Mouse (Mus musculus) spleen, postnatal 36 days (tissue): Measurements from ENCODE around the gene Kif26b.

Experiments used
- DNase-seq, 2 experiments: peaks; one replicate each; pipeline ENCODE4 v3.0.0; 2022; ENCODE audit warnings: low spot score in 2 of 2, mixed read lengths in 1 of 2

Gene Kif26b

DNA sequence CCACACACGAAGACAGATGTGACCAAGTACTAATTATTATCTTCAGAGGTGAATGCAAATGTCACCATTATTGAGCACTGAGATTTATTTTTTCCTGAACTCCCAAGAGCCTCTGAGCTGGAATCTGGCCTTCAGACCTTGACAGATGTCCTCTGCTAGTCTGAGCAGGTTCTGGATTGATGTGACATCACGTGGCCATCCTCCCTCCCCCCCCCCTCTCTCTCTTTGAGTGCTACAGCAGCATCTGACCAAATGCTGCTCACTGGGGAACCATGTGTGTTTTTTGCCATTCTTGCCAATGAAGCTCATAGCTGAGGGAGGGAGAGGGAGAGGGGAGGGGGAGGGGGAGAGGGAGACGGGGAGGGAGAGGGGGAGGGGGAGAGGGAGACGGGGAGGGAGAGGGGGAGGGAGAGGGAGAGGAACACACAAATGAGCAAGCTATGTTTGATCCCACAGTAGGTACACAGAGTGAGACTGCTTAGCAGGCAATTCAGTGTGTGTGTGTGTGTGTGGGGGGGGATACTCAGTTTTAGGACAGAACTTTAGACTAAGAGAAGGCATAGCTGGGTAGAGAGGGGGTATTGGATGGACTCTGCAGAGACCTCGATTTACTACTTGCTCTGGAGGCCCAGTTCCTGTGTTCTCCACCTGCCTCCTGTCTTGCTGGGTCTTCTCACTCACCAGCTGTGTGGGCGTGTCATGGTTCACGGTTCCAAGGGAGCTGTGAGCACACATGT is 241.9 kb downstream of the Kif26b start:
- no peak for DNase-seq

DNA sequence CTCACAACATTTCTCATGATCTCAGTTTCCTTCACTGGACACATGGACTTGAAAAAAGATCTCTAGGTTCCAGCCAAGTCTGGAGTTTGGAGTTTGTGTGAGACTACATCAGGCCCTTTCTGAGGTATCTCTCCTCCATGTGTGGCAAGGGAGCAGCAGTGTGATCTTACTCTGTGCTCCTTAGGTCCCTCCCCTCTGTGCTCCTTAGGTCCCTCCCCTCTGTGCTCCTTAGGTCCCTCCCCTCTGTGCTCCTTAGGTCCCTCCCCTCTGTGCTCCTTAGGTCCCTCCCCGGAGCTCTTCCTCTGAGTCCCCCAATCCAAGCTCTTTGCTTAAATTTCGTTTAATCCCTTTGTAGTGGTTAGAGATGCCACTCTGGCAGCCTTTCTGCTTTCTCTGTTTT is 250.8 kb downstream of the Kif26b start:
- DNase-seq: no peak

DNA sequence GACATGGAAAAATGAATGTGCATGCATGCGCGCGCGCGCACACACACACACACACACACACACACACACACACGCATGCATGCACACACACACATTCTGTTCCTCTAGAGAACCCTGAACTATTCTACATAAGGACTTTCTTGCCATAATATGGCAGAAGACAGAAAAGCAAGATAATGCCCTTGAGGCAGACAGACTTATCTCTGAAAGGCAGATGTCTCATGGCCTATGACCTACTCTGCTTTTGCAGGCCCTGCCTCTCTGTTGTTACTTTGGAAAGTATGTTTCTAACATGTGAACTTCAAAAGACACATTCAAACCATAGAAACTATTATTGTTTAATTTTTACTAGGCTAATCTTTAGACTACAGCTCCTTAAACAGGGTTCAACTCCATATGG is 255.1 kb downstream of the Kif26b start:
- DNase-seq: no peak

DNA sequence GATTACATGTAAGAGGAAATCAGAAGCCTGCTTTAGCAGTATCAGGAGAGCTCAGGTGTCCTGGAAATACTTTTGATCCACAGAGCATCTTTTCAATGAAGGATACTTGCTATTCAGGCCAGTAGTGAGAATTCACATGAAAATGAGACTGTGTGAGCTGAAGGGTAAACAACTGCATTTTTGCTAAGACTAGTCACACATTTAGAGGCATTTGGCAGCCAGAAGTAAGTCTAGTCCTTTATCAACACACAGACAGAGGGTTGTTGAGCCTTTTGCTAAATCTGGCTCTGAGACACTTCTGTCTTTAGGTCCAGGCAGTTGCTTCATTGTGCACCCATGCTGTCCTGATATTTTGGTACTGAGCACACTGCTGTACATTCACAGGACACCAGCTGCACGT is 262.3 kb downstream of the Kif26b start:
- DNase-seq: no peak

DNA sequence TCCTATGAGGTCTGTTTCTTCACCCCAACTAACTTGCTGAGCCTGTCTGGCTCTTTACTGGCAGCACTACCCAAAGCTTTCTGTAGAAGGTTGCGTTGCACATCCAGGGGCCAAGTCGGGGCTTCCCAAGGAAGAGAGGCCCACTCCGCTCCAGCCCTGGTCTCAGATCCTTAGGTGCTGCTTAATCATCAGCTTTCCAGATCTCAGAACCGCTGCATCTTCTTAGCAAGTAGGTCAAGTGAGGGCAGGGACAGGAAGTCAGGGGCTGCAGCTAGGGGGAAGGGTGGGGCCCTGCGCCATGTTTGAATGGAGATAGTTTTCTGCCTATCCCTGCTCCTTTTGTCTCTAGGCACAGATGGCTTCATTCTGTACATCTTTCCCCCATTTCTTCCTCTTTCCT is 263.8 kb downstream of the Kif26b start:
- DNase-seq: no peak

DNA sequence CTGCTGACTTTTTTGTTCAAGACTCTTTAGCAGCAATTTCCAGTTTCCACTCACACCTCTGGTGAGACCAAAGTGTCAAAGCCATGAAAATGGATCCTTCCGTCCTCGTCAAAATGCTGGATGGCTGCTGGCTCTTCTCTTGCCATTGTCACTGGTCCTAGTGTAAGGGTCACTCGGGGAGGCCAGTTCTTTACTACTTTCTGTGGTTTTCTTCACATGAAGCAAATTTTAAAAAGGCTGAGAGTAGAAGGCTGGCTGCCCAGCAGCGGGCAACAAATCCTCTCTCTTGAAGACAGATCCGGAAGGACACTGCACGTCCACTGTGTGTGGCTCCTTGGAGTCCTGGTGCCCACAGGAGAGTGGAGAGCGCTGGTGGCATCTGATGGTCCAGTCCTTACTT is 265.9 kb downstream of the Kif26b start:
- no peak for DNase-seq

DNA sequence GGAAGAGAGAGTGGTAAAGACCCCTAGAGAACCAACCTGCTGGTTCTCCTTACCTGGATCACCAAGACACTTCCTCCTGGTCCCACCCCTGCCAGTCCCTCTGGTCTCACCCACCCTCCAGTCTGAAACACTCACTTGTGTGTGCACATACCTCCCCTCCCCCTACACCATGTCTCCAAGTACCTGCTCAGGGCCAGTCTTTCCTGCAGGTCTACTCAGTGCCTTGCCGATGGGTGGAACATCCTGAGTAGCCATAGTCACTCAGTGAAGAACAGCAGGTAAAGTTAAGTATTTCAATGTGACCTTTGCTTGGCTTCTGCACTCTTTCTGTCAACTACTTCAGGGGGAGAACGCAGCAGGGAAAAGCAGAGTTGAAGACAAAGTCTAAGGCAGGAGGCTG is 268.5 kb downstream of the Kif26b start:
- DNase-seq: no peak

DNA sequence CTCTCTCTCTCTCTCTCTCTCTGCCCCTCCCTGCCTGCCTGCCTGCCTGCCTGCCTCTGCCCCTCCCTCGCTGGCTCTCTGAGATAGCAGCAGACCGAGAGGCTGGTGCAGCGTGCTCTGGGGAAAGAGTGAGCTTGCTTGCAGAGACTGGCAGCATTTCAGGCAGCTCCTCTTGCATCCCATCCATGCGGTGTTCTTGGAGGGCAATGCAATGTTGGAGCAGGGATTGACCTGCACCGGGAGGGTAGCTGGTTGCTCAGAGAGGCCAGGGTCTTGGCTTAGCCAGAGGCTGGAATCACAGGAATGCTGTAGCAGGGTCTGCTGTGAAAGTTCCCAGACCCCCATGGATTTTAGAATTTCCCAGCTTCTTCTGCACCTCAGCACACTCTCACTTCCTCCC is 269.4 kb downstream of the Kif26b start:
- DNase-seq: no peak

DNA sequence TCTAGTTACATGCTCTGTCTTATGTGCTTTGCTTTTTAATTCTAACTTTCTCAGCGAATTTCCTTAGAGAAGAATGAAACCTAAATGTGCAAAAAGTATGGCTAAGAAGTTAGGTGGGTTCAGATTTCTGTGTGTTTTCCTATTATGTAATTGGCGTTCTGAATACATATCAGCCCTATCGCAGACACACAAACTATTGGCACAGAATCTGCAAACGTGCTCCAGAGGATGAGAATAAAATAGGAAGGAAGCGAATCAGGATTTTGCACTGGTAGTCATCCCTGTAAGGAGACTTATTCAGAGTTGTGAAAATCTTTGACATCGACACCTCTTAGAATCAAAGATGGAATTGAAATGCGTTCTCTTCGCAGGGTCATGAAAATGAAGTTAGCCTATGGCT is 270.0 kb downstream of the Kif26b start:
- no peak for DNase-seq

DNA sequence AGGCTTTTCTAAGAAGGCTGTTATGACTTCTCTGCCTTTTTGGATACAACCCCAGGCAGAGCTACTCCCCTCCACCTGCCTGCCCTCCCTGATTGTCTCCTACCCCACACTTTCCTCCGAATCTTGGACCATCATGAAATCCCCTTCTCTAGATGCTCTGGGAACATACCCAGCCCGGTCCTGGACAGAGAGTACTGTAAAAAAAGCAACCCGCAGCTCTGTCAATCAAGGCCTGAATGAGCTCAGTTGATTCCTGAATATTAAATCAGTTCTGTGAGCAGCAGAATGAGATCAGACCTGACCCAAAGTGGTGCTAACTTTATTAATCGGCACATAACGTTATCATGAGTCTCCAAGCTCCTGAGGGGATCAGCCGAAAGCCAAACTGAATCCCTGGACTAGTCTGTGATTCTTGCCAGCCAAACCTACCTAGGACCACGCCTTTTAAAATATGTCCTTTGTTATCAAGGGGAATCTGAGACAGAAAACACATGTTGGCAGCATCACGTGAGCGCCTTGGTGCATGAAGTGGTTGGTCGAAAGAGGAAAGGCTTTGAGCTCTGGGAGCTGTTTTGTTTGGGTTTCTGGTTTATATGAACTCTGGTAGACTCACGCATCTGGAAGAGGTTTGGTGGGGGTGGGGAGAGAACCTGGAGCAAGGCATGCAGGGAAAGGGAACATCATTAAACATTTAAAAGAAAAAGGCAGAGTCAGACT is 271.1 kb downstream of the Kif26b start:
- DNase-seq: no peak

DNA sequence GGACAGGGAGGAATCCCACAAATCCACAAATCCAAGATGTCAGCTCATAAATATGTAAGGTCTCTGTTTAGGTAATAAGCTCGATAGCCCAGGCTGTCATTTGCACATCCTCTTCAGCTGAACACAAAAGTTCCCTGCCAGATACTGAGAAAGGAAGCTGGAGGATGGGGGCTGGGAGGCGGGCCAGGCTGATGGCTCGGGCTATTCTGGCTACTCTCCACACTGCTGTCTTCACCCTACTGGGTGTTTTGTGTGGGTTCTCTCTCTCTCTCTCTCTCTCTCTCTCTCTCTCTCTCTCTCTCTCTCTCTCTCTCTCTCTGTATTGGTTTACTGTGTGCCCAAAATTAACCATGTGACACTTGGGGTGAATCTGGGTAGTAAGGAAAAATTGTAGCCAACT is 274.2 kb downstream of the Kif26b start:
- no peak for DNase-seq

DNA sequence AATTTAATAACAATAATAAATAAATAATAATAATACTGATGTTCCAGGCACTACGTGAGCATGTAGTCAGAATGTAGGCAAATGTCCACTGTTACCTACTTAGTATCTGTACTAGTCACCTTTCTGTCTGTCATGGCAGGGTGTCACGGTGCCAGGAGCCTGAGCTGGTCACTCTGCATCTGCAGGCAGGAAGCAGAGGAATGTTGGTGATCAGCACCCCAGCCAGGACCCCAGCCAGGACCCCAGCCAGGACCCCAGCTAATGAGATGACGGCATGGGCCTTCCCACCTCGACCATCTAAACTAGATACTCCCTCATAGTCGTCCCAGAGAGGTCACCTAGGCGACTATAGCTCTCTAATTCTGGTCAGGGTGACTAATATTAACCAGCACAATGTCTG is 288.6 kb downstream of the Kif26b start:
- DNase-seq: no peak

DNA sequence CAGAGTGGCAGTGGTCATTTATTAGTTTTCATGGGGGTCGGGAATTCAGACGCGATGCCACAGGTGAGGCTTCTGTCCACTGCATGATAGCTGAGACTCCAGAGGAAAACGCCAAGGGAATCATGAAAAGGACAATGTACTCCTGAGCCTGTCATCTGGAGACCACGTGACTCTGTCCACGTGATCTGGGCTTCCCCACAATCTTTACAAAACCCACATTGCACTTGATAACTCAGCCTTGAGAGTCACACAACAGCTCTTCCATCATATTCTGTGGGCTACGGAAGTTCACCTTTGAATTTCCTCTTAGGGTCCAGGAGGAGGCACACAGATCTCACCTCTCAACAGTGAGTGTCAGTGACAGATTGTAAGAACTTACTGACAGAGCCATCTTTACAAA is 290.1 kb downstream of the Kif26b start:
- no peak for DNase-seq

DNA sequence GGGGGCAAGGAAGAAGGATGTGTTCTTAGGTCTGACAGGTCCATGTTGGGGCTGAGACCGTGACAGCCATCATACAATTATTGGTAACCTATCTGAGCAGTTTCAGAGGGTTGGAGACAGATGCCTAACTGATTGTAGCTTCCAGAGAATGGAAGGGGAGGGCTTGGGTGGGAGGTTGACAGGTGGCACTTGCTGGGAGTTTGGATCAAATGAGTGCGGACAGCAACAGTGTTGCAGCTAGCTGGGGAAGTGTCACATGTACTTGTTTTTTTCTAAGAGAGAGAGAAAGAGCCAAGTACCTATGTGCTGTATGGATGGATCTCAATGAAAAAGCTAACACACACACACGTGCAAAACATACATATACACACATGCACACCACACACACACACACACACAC is 291.2 kb downstream of the Kif26b start:
- no peak for DNase-seq

DNA sequence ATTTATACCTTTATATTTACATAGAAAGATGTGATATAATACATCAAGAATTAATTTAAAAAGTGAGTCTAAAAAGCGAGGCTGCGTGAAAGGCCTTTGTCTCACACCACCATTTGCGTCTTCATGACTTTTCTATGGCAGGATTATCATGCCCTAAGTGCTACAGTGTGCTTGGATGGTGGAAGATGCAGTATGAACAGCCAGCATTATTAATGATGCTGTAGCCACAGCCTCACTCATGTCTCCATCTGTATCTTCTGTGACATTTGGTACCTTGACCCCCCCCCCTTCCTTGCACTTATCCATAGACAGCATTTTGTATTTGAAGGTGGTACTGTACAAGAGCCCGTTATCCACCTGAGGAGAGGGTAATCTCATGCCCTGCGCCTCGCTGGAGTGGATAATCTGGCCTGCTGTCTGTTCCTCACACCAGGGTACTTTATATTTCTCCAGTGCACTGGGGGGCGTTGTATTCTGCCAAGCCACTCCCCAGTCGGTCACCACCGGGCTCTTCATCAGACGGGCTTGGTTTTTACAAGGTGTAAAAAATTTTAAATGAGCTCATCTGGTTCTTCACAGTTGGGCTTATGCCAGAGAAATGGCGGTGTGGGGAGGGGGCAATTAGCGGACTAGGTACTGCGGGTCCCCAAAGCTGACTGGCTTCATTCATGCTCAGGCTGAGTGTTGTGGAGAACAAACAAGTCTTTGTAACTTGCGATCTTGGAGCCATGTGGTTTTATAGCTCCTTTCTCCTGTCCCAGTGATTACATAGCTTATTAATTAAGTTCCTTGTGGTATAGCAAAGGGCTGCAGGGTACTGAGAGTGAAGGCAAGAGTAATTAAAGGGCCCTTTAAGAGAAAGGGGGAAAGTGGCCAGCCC is 291.9 kb downstream of the Kif26b start:
- no peak for DNase-seq

DNA sequence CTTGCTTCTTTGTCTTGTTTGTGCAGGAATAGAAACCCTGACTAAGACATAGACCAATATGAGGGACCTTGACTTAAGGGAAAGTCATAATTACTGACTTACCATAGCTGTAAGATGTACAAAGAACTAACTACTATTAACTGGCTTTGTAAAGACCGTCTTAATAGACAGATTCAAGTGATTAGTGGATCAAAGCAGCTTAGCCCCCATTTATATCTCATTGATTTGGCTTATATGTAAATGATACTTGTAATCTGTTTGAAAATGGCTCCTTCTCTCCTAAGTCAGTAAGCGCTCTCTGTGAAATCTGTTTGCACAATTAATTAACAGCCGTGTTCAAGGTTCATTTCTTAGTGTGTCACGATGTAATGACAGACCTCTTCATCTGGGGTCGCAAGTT is 295.9 kb downstream of the Kif26b start:
- DNase-seq: no peak

DNA sequence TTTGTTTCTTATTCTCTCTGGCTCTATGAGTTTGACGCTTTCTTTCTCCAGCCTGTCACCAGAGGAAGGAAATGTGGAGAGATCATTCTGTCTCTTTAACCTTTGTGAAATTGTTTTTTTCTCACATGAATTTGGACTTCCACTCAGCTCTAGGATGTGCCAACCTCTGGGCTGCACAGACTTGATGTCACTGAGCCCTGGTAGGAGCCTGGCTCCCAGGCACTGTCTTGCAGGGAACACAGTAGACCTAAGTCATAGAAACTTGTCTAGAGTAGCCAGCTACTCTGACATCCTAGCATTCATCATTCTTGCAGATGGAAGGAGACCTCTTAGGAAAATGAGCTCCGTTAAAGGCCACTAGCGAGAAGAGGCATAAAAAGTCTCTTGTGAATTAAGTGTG is 298.3 kb downstream of the Kif26b start:
- DNase-seq: no peak

DNA sequence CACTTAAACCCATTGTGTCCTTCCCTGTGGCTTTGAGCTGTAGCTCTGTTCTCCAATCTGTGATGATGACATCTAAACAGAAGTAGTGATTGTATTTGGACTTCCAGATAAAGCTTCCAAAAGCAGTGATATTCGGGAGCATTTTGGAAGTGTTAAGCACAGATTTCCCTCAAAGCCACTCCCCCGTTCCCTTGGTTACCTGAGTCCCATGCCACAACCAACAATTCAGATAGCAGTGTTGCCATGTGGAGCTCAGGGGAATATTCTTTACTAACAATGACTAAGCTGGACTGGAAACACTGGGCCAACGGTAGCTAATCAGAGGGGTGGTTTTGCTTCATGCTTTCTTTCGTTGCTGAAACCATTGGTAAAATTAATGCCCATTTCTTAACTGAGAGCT is 300.5 kb downstream of the Kif26b start:
- no peak for DNase-seq

DNA sequence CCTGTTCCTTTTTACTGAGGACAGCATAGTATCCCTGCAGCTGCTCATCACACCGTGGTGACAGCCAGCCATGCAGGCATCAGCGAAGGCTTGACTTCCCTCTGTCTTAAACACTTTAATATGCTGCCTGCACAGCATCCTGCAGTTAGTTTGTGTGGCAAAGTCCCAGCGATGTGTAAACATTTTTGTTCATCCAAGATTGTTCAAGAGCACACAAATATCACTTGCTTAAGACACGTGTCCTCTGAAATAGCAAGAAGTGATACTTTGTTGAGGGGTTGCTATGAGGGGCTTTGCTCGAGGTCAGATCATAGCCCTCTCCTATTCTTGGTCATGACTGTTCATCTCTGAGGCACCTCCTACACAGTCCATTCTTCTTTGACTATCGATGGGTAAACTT is 303.6 kb downstream of the Kif26b start:
- no peak for DNase-seq

DNA sequence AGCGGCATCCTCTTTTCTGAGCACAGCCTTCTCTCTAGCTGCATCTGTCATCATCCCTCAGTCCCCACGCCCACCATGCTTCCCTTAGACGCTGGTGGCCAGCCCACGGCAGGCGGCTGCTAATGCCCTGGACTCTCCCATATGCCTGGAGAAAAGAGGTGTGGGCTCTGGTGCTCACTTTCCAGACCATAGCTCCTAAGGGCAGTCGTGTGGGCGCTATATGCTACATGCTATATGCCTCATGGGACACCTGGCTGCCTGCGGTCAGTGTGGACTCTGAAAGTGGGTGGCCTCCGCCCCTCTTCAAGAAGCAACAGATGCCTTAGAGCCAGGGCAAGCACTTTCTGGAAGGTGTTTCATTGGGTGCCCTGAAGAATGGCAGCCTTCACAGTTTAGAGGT is 306.9 kb downstream of the Kif26b start:
- no peak for DNase-seq

DNA sequence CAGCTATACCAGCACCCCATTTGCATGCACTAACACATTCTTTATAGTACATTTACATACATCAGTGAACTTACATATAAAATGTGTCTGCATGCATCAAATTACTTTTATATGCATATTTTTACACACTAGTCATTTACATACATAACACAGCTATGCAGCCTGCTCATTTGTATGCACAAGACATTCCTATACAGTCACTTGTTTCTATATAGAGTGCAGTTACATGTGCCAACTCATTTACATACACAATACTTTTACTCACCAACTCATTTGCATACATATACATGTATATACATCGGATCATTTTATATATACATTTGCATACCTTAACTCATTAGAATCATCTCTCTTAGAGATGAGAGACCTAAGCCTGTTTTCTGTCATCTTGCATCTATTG is 308.1 kb downstream of the Kif26b start:
- no peak for DNase-seq

DNA sequence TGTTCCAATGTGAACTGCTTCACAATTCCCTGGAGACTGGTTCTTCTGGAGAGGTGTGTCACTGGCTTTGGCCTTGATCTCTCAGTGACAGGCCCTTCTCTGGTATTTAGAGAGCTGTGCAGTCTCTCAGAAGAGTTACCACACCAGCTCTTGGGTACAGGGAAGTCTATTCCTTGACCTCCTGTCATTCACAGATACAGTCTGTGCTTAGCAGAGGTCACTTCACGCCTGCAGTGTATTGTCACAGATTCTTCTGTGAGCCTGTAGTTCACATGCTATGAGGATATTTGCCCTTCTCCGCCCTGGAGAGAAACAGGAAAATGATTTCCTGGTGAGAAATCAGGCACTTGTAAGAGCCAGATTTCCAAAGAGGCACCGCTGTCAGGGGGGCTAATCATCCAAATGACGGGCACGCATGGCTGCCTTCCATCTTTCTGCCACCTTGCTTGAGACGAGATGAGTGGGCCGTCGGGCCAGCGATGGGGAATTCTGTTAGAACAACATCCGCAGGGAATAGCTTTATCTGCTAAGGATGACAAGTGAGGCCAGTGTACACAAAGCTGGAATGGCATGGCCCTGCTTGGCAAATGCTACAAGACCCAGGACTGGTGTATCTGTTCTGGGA is 309.9 kb downstream of the Kif26b start:
- DNase-seq: no peak
